Mouse (Mus musculus) cerebellum, adult 2 months (tissue): Measurements from ENCODE around the gene Tspan1. TPM values are rescaled to one million over a fixed set of nuclear protein-coding genes. Genes with fewer than 3 reads are reported as not detected.

Experiments used
- DNase-seq, 2 experiments: peaks; one replicate each; pipeline ENCODE4 v3.0.0; 2021
- H3K27ac ChIP-seq: fragments of 200-500 bp; 2 replicates; pipeline ENCODE4 v1.5.1; 2012; ENCODE audit warnings: low read length, control low read depth, inconsistent platforms; ENCODE audit not compliant: insufficient read depth
- H3K27me3 ChIP-seq: fragments of 200-500 bp; 2 replicates; pipeline ENCODE4 v1.6.1; 2012; ENCODE audit warnings: inconsistent platforms, mild to moderate bottlenecking, low read length, moderate library complexity; ENCODE audit not compliant: control insufficient read depth, insufficient read depth
- H3K4me1 ChIP-seq: fragments of 200-500 bp; 2 replicates; pipeline ENCODE4 v1.6.1; 2011; ENCODE audit warnings: low read length; ENCODE audit not compliant: control insufficient read depth, insufficient read depth
- H3K4me3 ChIP-seq: fragments of 200-500 bp; replicated peaks from 2 replicates; pipeline ENCODE3; 2011; ENCODE audit warnings: mild to moderate bottlenecking, low read depth, low read length, control low read depth; ENCODE audit not compliant: insufficient read depth
- CTCF ChIP-seq: fragments of 200-500 bp; IDR thresholded peaks from 2 replicates; pipeline ENCODE4 v1.5.1; 2011; ENCODE audit warnings: low read depth, mild to moderate bottlenecking, control low read depth, low read length, moderate library complexity, borderline replicate concordance; ENCODE audit not compliant: insufficient read depth
- POLR2A ChIP-seq: fragments of 200-500 bp; IDR thresholded peaks from 2 replicates; pipeline ENCODE4 v1.6.1; 2011; ENCODE audit warnings: low read length, control low read depth, borderline replicate concordance; ENCODE audit not compliant: insufficient read depth
- WGBS: fragments of 180-500 bp; shearing (Covaris S2); methylation state at CpG from one replicate; pipeline ENCODE4 v1.1.7; 2018; 5-methylcytosine and 5-hydroxymethylcytosine counted together
- polyA plus RNA-seq: library from polyadenylated mRNA; depleted of rRNA; stranded (reverse); fragments of >200 nt; gene quantifications from 2 replicates; pipeline ENCODE4 v1.2.3, GENCODE M21; 2012; rRNA removed

Tspan1 gene
- polyA plus RNA-seq, 1 experiment, result 0.47 TPM

DNA sequence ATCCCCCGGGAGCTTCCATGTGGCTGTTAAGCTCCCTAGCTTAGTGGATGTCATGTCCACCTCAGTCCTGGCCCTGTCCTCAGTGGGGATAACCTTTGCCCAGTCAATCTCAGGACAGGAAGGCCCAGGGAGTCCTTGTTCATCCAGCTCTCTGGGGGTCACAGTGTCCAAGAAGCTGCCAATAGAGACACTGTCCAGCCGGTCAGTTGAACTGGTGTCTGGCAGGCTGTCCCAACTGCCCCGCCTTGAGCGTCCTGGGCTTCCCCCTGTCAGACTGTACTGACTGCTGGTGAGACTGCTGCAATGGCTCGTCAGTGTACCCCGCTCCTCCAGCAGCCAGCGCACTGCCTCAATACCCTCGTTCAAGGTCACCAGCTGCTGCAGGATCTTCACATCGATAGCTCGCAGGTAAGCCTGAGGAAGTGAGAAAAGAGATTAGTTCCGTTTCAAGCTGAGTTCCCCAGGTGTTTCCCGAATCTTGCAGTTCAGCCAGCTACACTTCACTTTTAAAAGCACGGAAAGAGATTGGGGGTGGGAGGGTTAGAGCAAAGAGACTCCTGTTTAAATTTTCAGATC is 29.9 kb downstream of the Tspan1 start:
- no peaks in the 10 kb centered on the region for H3K27me3 ChIP-seq
- WGBS, result 28% methylated on average over 13 of the region's 13 CpGs
- DNase-seq, result no peak
- peaks cover 21% of the 10 kb centered on the region for H3K4me1 ChIP-seq
- TF ChIP-seq POLR2A (no peak), CTCF (no peak)
- H3K27ac ChIP-seq, result no peak overlapping the region
- H3K4me3 ChIP-seq, result no peak overlapping the region

DNA sequence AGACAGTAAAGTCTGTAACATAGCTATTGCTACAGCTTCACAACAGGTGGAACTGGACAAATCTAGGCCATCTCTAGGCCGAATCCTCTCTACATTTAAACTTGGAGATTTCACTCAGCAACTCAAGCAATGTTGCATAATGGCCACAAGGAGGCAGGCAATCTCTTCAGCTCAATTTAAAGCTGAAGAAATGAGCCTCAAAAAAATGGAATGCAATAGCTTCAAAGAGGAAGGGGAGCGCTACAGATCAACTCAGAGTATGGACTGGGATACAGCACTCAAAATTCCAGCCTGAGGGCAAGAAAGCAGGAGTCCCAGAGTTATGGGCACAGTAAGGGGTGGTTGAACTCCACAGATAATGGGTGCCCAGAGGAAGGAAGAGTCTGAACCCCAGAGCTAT is 32.4 kb downstream of the Tspan1 start:
- WGBS, result 8% methylated on average over 2 of the region's 2 CpGs
- H3K27ac ChIP-seq, result peak overlapping the region; percentile 25; the same call in 1 of the 2 replicates
- H3K4me1 ChIP-seq, result peaks cover 15% of the 10 kb centered on the region
- TF ChIP-seq CTCF (peak; percentile 40; the same call in 1 of the 2 replicates), POLR2A (no peak)
- peak in 1 of 2 experiments; percentile 39 for DNase-seq
- H3K27me3 ChIP-seq, result no peaks in the 10 kb centered on the region
- H3K4me3 ChIP-seq, result no peak overlapping the region

- no peaks in the 10 kb centered on the region for H3K27me3 ChIP-seq
- TF ChIP-seq POLR2A, result no peak
- no peak for TF ChIP-seq CTCF
- DNase-seq, result no peak
- H3K4me1 ChIP-seq, result peaks cover 9% of the 10 kb centered on the region
- no peak overlapping the region for H3K4me3 ChIP-seq
- WGBS, result 79% methylated on average over 4 of the region's 4 CpGs
- no peak overlapping the region for H3K27ac ChIP-seq
These were observed 34.3 kb downstream of the Tspan1 start for GRCm38 (mm10) chr4:116133126-116133525.

GRCm38 (mm10) chr4:116127956-116128355 is 39.4 kb downstream of the Tspan1 start:
- H3K27ac ChIP-seq, result no peak overlapping the region
- DNase-seq, result no peak
- no peaks in the 10 kb centered on the region for H3K27me3 ChIP-seq
- H3K4me3 ChIP-seq, result no peak overlapping the region
- H3K4me1 ChIP-seq, result 0 out of 2 replicates have a peak, but pooled peaks cover 1% of the 10 kb centered on the region
- WGBS, result 44% methylated on average over 6 of the region's 6 CpGs
- TF ChIP-seq POLR2A, result no peak
- TF ChIP-seq CTCF, result no peak

GRCm38 (mm10) chr4:116125803-116126386 is 41.5 kb downstream of the Tspan1 start:
- 87% methylated on average over 4 of the region's 4 CpGs for WGBS
- DNase-seq, result no peak
- Histone ChIP-seq H3K27ac (no peak overlapping the region), H3K4me3 (no peak overlapping the region), H3K27me3 (no peaks in the 10 kb centered on the region), H3K4me1 (no peaks in the 10 kb centered on the region)
- TF ChIP-seq CTCF, result no peak
- TF ChIP-seq POLR2A, result no peak

DNA sequence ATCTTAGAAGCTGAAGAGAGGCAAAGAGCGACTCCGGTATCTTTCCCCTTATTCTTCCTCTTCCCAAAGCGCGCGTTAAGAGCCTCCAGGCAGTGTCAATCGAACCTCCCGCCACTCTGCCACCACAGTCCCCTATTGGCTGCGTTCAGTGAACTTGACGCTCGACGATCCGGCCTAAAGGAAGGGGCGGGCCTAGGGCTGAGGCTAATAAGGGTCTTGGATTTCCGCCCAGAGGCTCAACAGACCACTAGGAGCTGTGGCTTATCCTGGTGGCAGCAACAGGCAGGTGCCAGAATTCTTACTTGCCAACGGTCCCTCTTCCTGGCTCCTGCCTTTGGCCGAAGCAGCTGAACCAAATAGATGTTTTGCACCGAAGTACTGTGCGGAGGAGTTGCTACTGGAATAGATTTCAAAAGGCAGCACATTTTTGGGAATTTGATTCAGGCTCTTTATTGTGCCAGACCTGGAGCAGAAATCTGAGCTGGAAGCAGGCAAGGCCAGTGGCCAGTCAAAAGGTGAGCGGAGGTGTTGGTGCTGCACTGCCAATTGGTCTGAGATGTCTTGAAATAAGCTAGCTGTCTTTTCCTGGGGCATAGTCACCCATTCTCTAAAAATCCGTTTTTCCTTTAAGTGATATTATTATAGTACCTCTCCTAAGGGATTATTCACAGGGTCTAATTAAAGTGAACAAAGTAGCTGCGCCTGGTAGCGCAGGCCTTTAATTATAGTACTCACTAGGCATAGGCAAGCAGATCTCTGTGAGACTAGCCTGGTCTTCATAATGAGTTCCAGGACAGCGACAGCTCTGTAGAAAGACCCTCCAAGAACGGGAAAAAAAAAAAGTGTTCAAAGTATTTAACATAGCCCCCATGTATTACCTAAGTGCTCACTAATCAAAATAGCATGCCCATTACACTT is 43.5 kb downstream of the Tspan1 start, which contains the start of the genes Rad54l and Pomgnt1:
TSS of gene Rad54l (minus strand) at position 89 of the 918 bp plus-strand sequence.
TSS of gene Pomgnt1 (plus strand) at position 239 of the 918 bp plus-strand sequence.
- no peaks in the 10 kb centered on the region; the same call in 1 of the 2 replicates for H3K4me1 ChIP-seq
- peak within 1 kb of the TSS; percentile 93 for H3K4me3 ChIP-seq
- TF ChIP-seq CTCF (no peak), POLR2A (no peak)
- 7% methylated on average over 24 of the region's 24 CpGs for WGBS
- H3K27ac ChIP-seq, result no peak within 1 kb of the TSS; the same call in 1 of the 2 replicates
- no peaks in the 10 kb centered on the region for H3K27me3 ChIP-seq
- DNase-seq, result peak; percentile 74 to 82

- Histone ChIP-seq H3K4me3 (no peak overlapping the region), H3K27ac (no peak overlapping the region), H3K4me1 (no peaks in the 10 kb centered on the region; the same call in 1 of the 2 replicates), H3K27me3 (no peaks in the 10 kb centered on the region)
- no peak for DNase-seq
- no peak for TF ChIP-seq CTCF
- TF ChIP-seq POLR2A, result no peak
- WGBS, result 7% methylated on average over 1 of the region's 1 CpGs
These were observed 44.6 kb downstream of the Tspan1 start for GRCm38 (mm10) chr4:116122762-116123161.

Other genes starting within 250 kb of the Tspan1 start
- gene Dmbx1, start 227.7 kb downstream of the Tspan1 start, polyA plus RNA-seq, result 1.3 TPM in 2 replicates
- 61.8 TPM in 2 replicates for gene Faah, start 149.7 kb downstream of the Tspan1 start, polyA plus RNA-seq
- gene Nsun4, start 113.7 kb downstream of the Tspan1 start, polyA plus RNA-seq, result 9.9 and 10.5 TPM in 2 replicates
- gene Uqcrh, start 92.5 kb downstream of the Tspan1 start, polyA plus RNA-seq, result 830 and 872 TPM in 2 replicates
- 34.6 and 36.6 TPM in 2 replicates for gene Lrrc41, start 92.3 kb downstream of the Tspan1 start, polyA plus RNA-seq
- gene Rad54l, start 43.9 kb downstream of the Tspan1 start, polyA plus RNA-seq, result 2.6 and 3.2 TPM in 2 replicates
- gene Pomgnt1, start 43.8 kb downstream of the Tspan1 start, polyA plus RNA-seq, result 71.7 and 76.4 TPM in 2 replicates
- gene Lurap1, start 16.3 kb downstream of the Tspan1 start, polyA plus RNA-seq, result 42.5 and 45.3 TPM in 2 replicates
- not detected in 2 replicates for gene 1700042G07Rik, start 5.8 kb upstream of the Tspan1 start, polyA plus RNA-seq
- not detected in 2 replicates for gene Gm49337, start 5.8 kb upstream of the Tspan1 start, polyA plus RNA-seq
- gene Pik3r3, start 54.0 kb upstream of the Tspan1 start, polyA plus RNA-seq, result 90.6 and 105 TPM in 2 replicates